Mouse (Mus musculus) adrenal gland, adult 8-10 months (tissue): ENCODE results near the gene Itpripl1. TPM values are rescaled to one million over a fixed set of nuclear protein-coding genes. Genes with fewer than 3 reads are reported as not detected.
"Not testable (repeated sequence)": the region's sequence is repeated elsewhere in the genome, so short reads cannot be mapped to it uniquely, and the experiment has no call there.

Source experiments
- DNase-seq: peaks from one replicate; pipeline ENCODE4 v3.0.0; 2022
- total RNA-seq, 4 experiments: library from RNA; stranded (reverse); gene quantifications; 2 replicates each; pipeline ENCODE4 v1.2.4; 2022

Itpripl1 gene
- total RNA-seq, 4 experiments from 2014 or later = 4.8 to 6.5 (median 5.4) TPM

- DNase-seq = not testable (repeated sequence)
These were observed 53.1 kb downstream of the Itpripl1 start for GRCm38 (mm10) chr2:127090151-127090550.

Other genes starting within 250 kb of the Itpripl1 start
- gene Sppl2a, start 210.2 kb downstream of the Itpripl1 start, total RNA-seq = 10 to 100 TPM; 83.8 to 96.5 (median 89.4) TPM
- 10 to 100 TPM in 3 of 4 experiments, 1 to 10 TPM in 1; 9.4 to 15.7 (median 12.3) TPM for gene Ap4e1, start 134.7 kb downstream of the Itpripl1 start, total RNA-seq
- gene Blvra, start 72.8 kb downstream of the Itpripl1 start, total RNA-seq = 10 to 100 TPM; 26.7 to 33.4 (median 29.3) TPM
- gene Ncaph, start 9.5 kb downstream of the Itpripl1 start, total RNA-seq = 1 to 10 TPM; 1.6 to 2.4 (median 1.7) TPM
- gene 1810024B03Rik, start 64.8 kb upstream of the Itpripl1 start, total RNA-seq = 1 to 10 TPM; 1.1 to 2.5 (median 1.9) TPM
- 100 to 1,000 TPM in 2 of 4 experiments, 10 to 100 TPM in 2; 81.3 to 110 (median 95.1) TPM for gene Snrnp200, start 64.9 kb upstream of the Itpripl1 start, total RNA-seq
- gene Ciao1, start 104.4 kb upstream of the Itpripl1 start, total RNA-seq = 100 to 1,000 TPM; 121 to 155 (median 131) TPM
- gene Tmem127, start 104.5 kb upstream of the Itpripl1 start, total RNA-seq = 10 to 100 TPM; 80.3 to 95.7 (median 89.0) TPM
- 100 to 1,000 TPM; 108 to 147 (median 121) TPM for gene Stard7, start 126.8 kb upstream of the Itpripl1 start, total RNA-seq
- under 1 TPM; 0.91 to 0.96 (median 0.92) TPM for gene Dusp2, start 192.7 kb upstream of the Itpripl1 start, total RNA-seq
- gene Astl, start 195.2 kb upstream of the Itpripl1 start, total RNA-seq = not detected
- gene Adra2b, start 219.8 kb upstream of the Itpripl1 start, total RNA-seq = 1 to 10 TPM; 1.1 to 1.7 (median 1.6) TPM